Mouse (Mus musculus): Measurements from ENCODE around the gene Shkbp1.

- no peak for TF ChIP-seq CTCF (IDR thresholded peaks at IDR 0.05; ENCODE audit: low read depth, low read length)
- TF ChIP-seq POLR2A (IDR thresholded peaks at IDR 0.05; ENCODE audit: insufficient read depth, low read length) = no peak
- TF ChIP-seq EP300 (IDR thresholded peaks at IDR 0.05; ENCODE audit: insufficient read depth, low read depth, low read length) = peak; percentile 61; the same call in 1 of the 2 replicates
These were observed 46.8 kb downstream of the Shkbp1 start for GRCm38 (mm10) chr7:27308821-27309549.

All from ES-Bruce4 (cell line).